Mouse (Mus musculus) lung, adult 2 months (tissue): ENCODE results near the gene Mdm2.

Experiments
- CTCF ChIP-seq: fragments of 200-500 bp; IDR thresholded peaks from 2 replicates; pipeline ENCODE4 v1.5.1; 2011; ENCODE audit warnings: mild to moderate bottlenecking, low read length, control low read depth; ENCODE audit not compliant: insufficient read depth
- POLR2A ChIP-seq: fragments of 200-500 bp; IDR thresholded peaks from 2 replicates; pipeline ENCODE4 v1.6.1; 2011; ENCODE audit warnings: low read depth, mild to moderate bottlenecking, control low read depth, low read length, borderline replicate concordance; ENCODE audit errors: extremely low read depth

DNA sequence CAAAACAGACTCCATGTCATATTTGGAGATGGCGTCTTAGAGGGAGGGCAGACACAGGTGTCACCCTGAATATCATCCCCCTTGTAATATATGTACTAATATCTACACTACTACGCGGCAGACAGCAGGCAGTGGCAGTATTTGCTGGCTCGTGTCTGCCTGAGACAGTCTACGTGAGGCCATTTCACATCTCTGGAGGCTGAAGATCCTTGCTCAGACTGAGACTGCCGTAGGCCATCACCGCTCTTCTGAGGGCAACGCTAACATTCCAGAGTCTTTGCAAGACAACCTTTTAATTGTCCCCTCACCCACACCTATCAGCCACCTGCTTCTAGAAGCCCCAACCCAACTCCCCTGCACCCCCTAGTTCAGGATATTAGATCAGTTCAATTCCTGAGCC, 2.9 kb upstream of the Mdm2 start:
- TF ChIP-seq CTCF = no peak
- TF ChIP-seq POLR2A = no peak
